Mouse (Mus musculus) MEL (cell line): Measurements from ENCODE around the gene Phospho1. TPM values are rescaled to one million over a fixed set of nuclear protein-coding genes. Genes with fewer than 3 reads are reported as not detected.

Experiments used
- DNase-seq: peaks from one replicate; pipeline ENCODE4 v3.0.0; 2011; ENCODE audit warnings: low read depth, low spot score
- H3K27ac ChIP-seq: 2 replicates; pipeline ENCODE4 v1.5.1; 2012; ENCODE audit warnings: low read depth, mild to moderate bottlenecking, control low read depth, low read length, moderate library complexity; ENCODE audit not compliant: control insufficient read depth
- H3K27me3 ChIP-seq, 2 experiments: fragments of 150-350 bp in 1 of 2; sonication (generic) in 1 of 2; 2 replicates each; pipeline ENCODE4 v1.6.1; 2012; ENCODE audit warnings: low read length in 2 of 2, mild to moderate bottlenecking in 2 of 2, improper control_type of control experiment in 1 of 2, moderate library complexity in 1 of 2; ENCODE audit not compliant: insufficient read depth in 2 of 2, control insufficient read depth in 1 of 2
- H3K36me3 ChIP-seq, 2 experiments: 2 replicates each; pipeline ENCODE4 v1.6.1; 2012 to 2014; ENCODE audit warnings: low read length in 2 of 2, improper control_type of control experiment in 1 of 2, inconsistent platforms in 1 of 2, mild to moderate bottlenecking in 1 of 2; ENCODE audit not compliant: insufficient read depth in 2 of 2, control insufficient read depth in 1 of 2
- H3K4me1 ChIP-seq, 2 experiments: fragments of 150-350 bp in 1 of 2; sonication (generic) in 1 of 2; 2 replicates each; pipeline ENCODE4 v1.6.1; 2012; ENCODE audit warnings: low read length in 2 of 2, improper control_type of control experiment in 1 of 2, mild to moderate bottlenecking in 1 of 2; ENCODE audit not compliant: insufficient read depth in 2 of 2, control insufficient read depth in 1 of 2
- H3K4me3 ChIP-seq, 2 experiments: fragments of 150-350 bp in 1 of 2; sonication (generic) in 1 of 2; 2 replicates each; pipeline ENCODE4 v1.5.1; 2012; ENCODE audit warnings: low read depth in 2 of 2, low read length in 2 of 2, mild to moderate bottlenecking in 2 of 2, moderate library complexity in 2 of 2, control low read depth in 1 of 2, improper control_type of control experiment in 1 of 2; ENCODE audit not compliant: control insufficient read depth in 1 of 2, insufficient read depth in 1 of 2
- H3K79me2 ChIP-seq: 2 replicates; pipeline ENCODE4 v1.6.1; 2012; ENCODE audit warnings: mild to moderate bottlenecking, low read length, moderate library complexity; ENCODE audit not compliant: control insufficient read depth, poor library complexity, insufficient read depth
- H3K9ac ChIP-seq: 2 replicates; pipeline ENCODE4 v1.6.1; 2012; ENCODE audit warnings: low read depth, mild to moderate bottlenecking, control low read depth, low read length, moderate library complexity; ENCODE audit not compliant: control insufficient read depth, poor library complexity, severe bottlenecking
- H3K9me3 ChIP-seq: fragments of 150-350 bp; sonication (generic); replicated peaks from 2 replicates; pipeline ENCODE4 v1.6.1; 2012; ENCODE audit warnings: mild to moderate bottlenecking, low read length, improper control_type of control experiment, moderate library complexity; ENCODE audit not compliant: insufficient read depth
- CHD2 ChIP-seq: IDR thresholded peaks from 2 replicates; pipeline ENCODE4 v1.6.1; 2011; ENCODE audit warnings: low read length, improper control_type of control experiment
- CTCF ChIP-seq, 3 experiments: IDR thresholded peaks in 2 of 3; conservative IDR thresholded peaks in 1 of 3; 2 replicates each; pipeline ENCODE4 v1.5.1; 2011 to 2012; ENCODE audit warnings: low read length in 3 of 3, low read depth in 2 of 3, mild to moderate bottlenecking in 2 of 3, improper control_type of control experiment in 1 of 3, inconsistent platforms in 1 of 3, mixed read lengths in 1 of 3, moderate library complexity in 1 of 3; ENCODE audit not compliant: control insufficient read depth in 1 of 3, insufficient read depth in 1 of 3, poor library complexity in 1 of 3, severe bottlenecking in 1 of 3
- E2F4 ChIP-seq: IDR thresholded peaks from 2 replicates; pipeline ENCODE4 v1.6.1; 2011; ENCODE audit warnings: low read depth, low read length, improper control_type of control experiment, borderline replicate concordance
- EP300 ChIP-seq, 2 experiments: IDR thresholded peaks; 2 replicates each; pipeline ENCODE4 v1.6.1; 2011; ENCODE audit warnings: improper control_type of control experiment in 2 of 2, low read length in 2 of 2, low read depth in 1 of 2, mild to moderate bottlenecking in 1 of 2
- HCFC1 ChIP-seq: IDR thresholded peaks from 2 replicates; pipeline ENCODE4 v1.6.1; 2012; ENCODE audit warnings: low read depth, mild to moderate bottlenecking, inconsistent platforms, low read length, improper control_type of control experiment, moderate library complexity
- KAT2A ChIP-seq: conservative IDR thresholded peaks from 2 replicates; pipeline ENCODE4 v1.6.1; 2012; ENCODE audit warnings: low read depth, low read length, improper control_type of control experiment, inconsistent platforms
- MAZ ChIP-seq: IDR thresholded peaks from 2 replicates; pipeline ENCODE4 v1.6.1; 2012; ENCODE audit warnings: low read depth, mild to moderate bottlenecking, inconsistent platforms, low read length, improper control_type of control experiment
- MXI1 ChIP-seq: IDR thresholded peaks from 2 replicates; pipeline ENCODE4 v1.6.1; 2011; ENCODE audit warnings: mild to moderate bottlenecking, low read depth, low read length, improper control_type of control experiment
- POLR2AphosphoS5 ChIP-seq: IDR thresholded peaks from 2 replicates; pipeline ENCODE4 v1.6.1; 2012; ENCODE audit warnings: low read depth, borderline replicate concordance, mild to moderate bottlenecking, inconsistent platforms, low read length, moderate library complexity, mixed read lengths
- RAD21 ChIP-seq: IDR thresholded peaks from 2 replicates; pipeline ENCODE4 v1.6.1; 2011; ENCODE audit warnings: mild to moderate bottlenecking, low read depth, low read length, improper control_type of control experiment
- TCF12 ChIP-seq: IDR thresholded peaks from 2 replicates; pipeline ENCODE4 v1.6.1; 2014; ENCODE audit warnings: low read depth, mild to moderate bottlenecking, inconsistent platforms, low read length, improper control_type of control experiment, moderate library complexity
- ZC3H11A ChIP-seq: IDR thresholded peaks from 2 replicates; pipeline ENCODE4 v1.6.1; 2012; ENCODE audit warnings: low read depth, mild to moderate bottlenecking, inconsistent platforms, low read length, improper control_type of control experiment
- ZNF384 ChIP-seq: IDR thresholded peaks from 2 replicates; pipeline ENCODE4 v1.6.1; 2012; ENCODE audit warnings: low read depth, mild to moderate bottlenecking, inconsistent platforms, low read length, improper control_type of control experiment
- polyA plus RNA-seq, 2 experiments: library from polyadenylated mRNA; stranded (reverse) in 1 of 2; unstranded in 1 of 2; fragments of >175 nt in 1 of 2; fragments of >200 nt in 1 of 2; gene quantifications; 2 replicates each; pipeline versions ENCODE4 v1.2.1 to v1.2.4; 2012; ENCODE audit warnings: low replicate concordance in 2 of 2, low read depth in 1 of 2; ENCODE audit not compliant: insufficient read length in 2 of 2, insufficient read depth in 1 of 2, missing spikeins in 1 of 2
- total RNA-seq: library from RNA; depleted of rRNA; stranded (reverse); fragments of 300-350 nt; gene quantifications from 2 replicates; pipeline ENCODE4 v1.2.3, GENCODE M21; 2012

The Phospho1 gene
- total and polyA plus RNA-seq, 3 experiments: 15.4 to 76.0 TPM; not detected in 1

DNA sequence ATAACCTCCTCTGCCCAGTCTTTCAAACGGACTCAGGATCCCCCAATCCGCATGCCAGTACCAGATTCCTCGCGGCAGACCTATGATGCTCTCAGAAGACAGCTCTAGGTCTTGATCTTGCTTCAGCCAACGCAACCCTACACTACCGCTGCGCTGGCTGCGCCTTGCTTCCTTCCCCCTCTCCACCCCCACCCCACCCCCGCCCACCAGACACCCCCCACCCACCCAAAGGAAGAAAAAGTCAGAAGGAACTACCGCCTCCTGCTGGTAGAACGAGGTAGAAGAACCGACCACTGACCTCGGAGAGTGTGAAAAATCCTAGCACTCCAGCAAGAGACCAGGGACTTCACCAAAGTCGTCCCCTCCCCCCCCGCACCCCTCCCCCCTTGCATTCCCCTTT, 7.3 kb downstream of the Phospho1 start:
- H3K36me3 ChIP-seq: peaks cover 0 to 33% of the 10 kb centered on the region in 2 experiments; a peak in 2 of 4 replicates
- H3K27me3 ChIP-seq: no peaks in the 10 kb centered on the region
- no peak for DNase-seq
- H3K79me2 ChIP-seq: no peaks in the 10 kb centered on the region; the same call in 1 of the 2 replicates
- H3K9me3 ChIP-seq: no peaks in the 10 kb centered on the region
- H3K27ac ChIP-seq: no peak overlapping the region
- H3K4me1 ChIP-seq: peaks cover 32 to 59% of the 10 kb centered on the region in 2 experiments
- H3K4me3 ChIP-seq: no peak overlapping the region
- no peak overlapping the region for H3K9ac ChIP-seq
- TF ChIP-seq CTCF (IDR thresholded peaks at IDR 0.05 in 2 of 3, conservative IDR thresholded peaks at IDR 0.05 in 1 of 3; ENCODE audit: control insufficient read depth in 1 of 3, insufficient read depth in 1 of 3, low read depth in 2 of 3, low read length in 3 of 3, poor library complexity in 1 of 3, severe bottlenecking in 1 of 3) (peak in 2 of 3 experiments; percentile 18 to 19; a peak in 4 of 6 replicates), KAT2A (no peak)

DNA sequence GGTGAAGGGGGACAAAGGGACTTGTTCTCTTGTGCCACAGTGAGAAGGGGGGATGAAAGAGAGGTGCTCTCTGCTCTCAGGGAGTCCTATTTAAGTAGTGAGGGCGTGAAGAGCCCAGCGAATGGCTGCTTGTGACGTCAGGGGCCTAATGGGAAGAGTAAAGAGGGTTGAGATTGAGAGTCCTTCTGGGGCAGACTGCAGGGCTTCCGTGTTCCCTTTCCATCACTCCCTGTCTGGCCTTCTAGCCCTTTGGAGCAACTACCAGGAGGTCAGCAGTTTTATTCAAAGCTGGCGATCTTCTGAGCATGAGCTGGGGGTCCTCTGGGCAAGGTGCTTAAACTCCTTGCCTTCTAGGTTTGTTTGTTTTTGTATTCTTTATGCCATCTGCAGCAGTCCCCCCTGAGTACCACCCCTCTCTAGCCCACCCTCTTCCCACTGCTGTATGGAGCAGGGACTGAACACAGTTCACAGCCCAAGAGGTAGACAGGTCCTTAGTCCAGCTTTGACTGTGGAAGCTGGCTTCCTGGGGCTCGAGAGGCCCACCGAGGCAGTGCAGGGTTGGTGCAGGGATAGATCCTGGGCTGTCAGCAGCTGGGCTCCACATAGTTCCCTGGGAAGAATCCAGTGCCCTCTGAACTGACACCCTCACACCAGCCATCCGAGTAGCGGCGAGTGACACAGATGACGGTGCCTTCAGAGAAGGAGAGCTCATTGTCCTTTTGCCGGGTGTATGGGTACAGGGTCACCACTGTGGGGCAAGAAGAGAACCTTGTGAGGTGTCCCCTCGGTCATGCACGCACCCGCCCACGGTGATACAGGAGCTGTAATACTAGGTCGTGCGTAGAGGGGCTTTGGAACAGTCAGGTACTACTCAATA, 8.1 kb downstream of the Phospho1 start:
- peaks cover 0 to 31% of the 10 kb centered on the region in 2 experiments; a peak in 2 of 4 replicates for H3K36me3 ChIP-seq

DNA sequence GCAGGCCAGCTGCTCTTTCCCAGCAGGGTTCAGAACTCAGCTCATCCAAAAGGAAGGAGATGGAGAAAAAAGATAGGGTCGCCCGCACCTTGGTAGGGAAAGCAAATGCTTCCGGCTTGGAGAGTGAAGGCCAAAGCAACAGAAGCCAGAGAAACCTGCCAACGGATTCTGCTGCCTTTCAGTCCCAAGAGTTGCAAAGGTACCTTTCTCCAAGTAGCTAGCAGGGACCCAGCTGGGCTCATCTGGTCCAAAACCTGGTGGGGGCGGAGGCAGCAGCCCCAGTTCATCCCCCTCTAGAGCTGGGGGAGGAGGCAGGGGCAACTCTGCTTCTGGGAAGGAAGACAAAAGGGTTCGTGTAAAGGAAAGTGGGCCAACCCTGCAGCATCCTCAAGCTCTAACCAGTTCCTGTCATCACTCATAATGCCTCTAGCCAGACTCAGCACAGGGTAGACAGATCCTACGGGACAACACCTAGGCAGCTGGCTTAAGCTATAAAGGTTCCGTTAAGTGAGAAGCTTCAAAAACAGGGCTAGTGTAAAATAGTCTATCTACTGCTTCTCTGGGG, 8.8 kb downstream of the Phospho1 start:
- no peaks in the 10 kb centered on the region for H3K27me3 ChIP-seq
- no peak for TF ChIP-seq MAZ

More for the DNA sequence above, 8.1 kb downstream of the Phospho1 start:
- TF ChIP-seq E2F4 (no peak), ZC3H11A (no peak), POLR2AphosphoS5 (no peak), RAD21 (no peak), MAZ (no peak), HCFC1 (no peak), CTCF (IDR thresholded peaks at IDR 0.05 in 2 of 3, conservative IDR thresholded peaks at IDR 0.05 in 1 of 3; ENCODE audit: control insufficient read depth in 1 of 3, insufficient read depth in 1 of 3, low read depth in 2 of 3, low read length in 3 of 3, poor library complexity in 1 of 3, severe bottlenecking in 1 of 3) (no peak), MXI1 (no peak), CHD2 (no peak), ZNF384 (no peak), EP300 (IDR thresholded peaks at IDR 0.05; ENCODE audit: low read depth in 1 of 2, low read length in 2 of 2) (no peak), TCF12 (no peak)
- Histone ChIP-seq H3K27ac (no peak overlapping the region), H3K9ac (no peak overlapping the region), H3K9me3 (no peaks in the 10 kb centered on the region), H3K4me3 (no peak overlapping the region), H3K4me1 (peaks cover 26 to 59% of the 10 kb centered on the region in 2 experiments), H3K27me3 (no peaks in the 10 kb centered on the region), H3K79me2 (no peaks in the 10 kb centered on the region; the same call in 1 of the 2 replicates)
- peak; percentile 14 for DNase-seq

More for the DNA sequence above, 8.8 kb downstream of the Phospho1 start:
- H3K9ac ChIP-seq: peak overlapping the region; percentile 68
- H3K9me3 ChIP-seq: no peaks in the 10 kb centered on the region
- DNase-seq: no peak
- H3K4me3 ChIP-seq: peak overlapping the region in 1 of 2 experiments; percentile 45; a peak in 1 of 4 replicates
- peak overlapping the region; percentile 97 for H3K27ac ChIP-seq
- H3K36me3 ChIP-seq: peaks cover 0 to 34% of the 10 kb centered on the region in 2 experiments; a peak in 2 of 4 replicates
- no peaks in the 10 kb centered on the region; the same call in 1 of the 2 replicates for H3K79me2 ChIP-seq
- H3K4me1 ChIP-seq: peaks cover 23 to 61% of the 10 kb centered on the region in 2 experiments
